Mouse (Mus musculus) testis, adult 2 months (tissue): ENCODE results near the gene Bnc1.

ENCODE experiments used
- CTCF ChIP-seq: fragments of 200-500 bp; IDR thresholded peaks from 2 replicates; pipeline ENCODE4 v1.5.1; 2012; ENCODE audit warnings: low read depth, mild to moderate bottlenecking, inconsistent platforms, low read length, moderate library complexity; ENCODE audit not compliant: control insufficient read depth, insufficient read depth, insufficient replicate concordance
- POLR2A ChIP-seq: fragments of 200-500 bp; IDR thresholded peaks from 2 replicates; pipeline ENCODE4 v1.6.1; 2012; ENCODE audit warnings: low read depth, mild to moderate bottlenecking, inconsistent platforms, low read length, moderate library complexity; ENCODE audit not compliant: control insufficient read depth

DNA sequence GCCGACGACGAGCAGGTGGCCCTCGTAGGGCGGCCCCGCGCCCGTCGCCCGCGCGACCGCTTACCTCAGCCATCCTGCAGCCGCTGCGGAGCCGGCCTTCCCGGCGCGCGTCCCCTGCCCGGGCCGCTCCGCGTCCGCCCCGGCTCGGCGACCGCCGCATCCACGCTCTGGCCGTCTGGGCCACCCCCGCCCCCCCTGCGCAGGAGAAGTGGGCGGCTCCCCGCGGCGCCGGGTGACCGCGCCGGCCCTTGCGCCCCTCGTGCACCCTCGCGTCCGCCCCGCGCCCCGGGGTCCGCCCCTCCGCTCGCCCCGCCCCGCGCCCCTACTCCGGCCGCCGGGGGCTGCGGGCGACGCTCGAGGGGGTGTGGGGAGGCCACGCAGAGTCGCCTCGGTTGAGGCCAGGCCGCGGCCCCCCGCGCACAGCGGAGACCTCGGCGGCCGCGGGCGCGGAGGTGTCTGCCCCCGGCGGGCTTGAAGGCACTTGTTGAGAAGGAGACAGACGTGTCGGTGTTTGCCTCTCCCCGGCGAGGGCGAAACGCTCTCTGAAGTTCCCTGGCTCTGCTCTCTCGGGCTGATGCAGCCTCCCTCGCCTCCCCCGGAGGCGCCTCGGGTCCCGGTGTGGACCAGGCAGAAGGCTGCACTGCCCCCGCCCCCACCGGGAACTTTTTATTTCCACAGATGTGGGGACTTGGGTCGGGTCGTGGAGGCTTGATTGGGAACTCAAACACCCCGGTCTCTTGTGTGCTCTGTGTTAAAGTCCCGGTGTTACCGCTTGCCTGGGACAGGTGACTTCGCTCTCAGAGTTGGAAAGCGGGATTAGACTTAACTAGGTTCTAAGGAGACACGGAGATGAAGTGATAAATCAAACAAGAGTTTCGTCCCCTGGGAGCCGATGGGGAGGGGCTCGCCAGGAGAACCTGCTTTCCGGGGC lies at the start of gene Bnc1:
- TF ChIP-seq POLR2A, result no peak
- no peak for TF ChIP-seq CTCF
